Mouse (Mus musculus) heart, postnatal 0 days (tissue): ENCODE results near the gene Ssmem1. TPM values are rescaled to one million over a fixed set of nuclear protein-coding genes. Genes with fewer than 3 reads are reported as not detected.

Experiments used
- ATAC-seq: fragments of 200-750 bp; cut with Nextera tagmentation; 2 replicates; pipeline ENCODE4 v1.8.0; 2017; ENCODE audit warnings: low read depth, moderate number of reproducible peaks, moderate library complexity; ENCODE audit not compliant: insufficient read depth
- DNase-seq: peaks from one replicate; pipeline ENCODE4 v3.0.0-alpha.2; 2016; ENCODE audit warnings: low spot score
- H3K27ac ChIP-seq: fragments of 300-500 bp; sonication (generic); 2 replicates; pipeline ENCODE4 v1.5.1; 2014; ENCODE audit warnings: low read depth, mild to moderate bottlenecking
- H3K27me3 ChIP-seq: fragments of 300-500 bp; sonication (generic); 2 replicates; pipeline ENCODE4 v1.6.1; 2014; ENCODE audit warnings: low read length, mixed read lengths; ENCODE audit not compliant: control insufficient read depth, insufficient read depth
- H3K36me3 ChIP-seq: fragments of 300-500 bp; sonication (generic); replicated peaks from 2 replicates; pipeline ENCODE4 v1.6.1; 2014; ENCODE audit warnings: low read length, mixed read lengths; ENCODE audit not compliant: control insufficient read depth, insufficient read depth
- H3K4me1 ChIP-seq: fragments of 300-500 bp; sonication (generic); 2 replicates; pipeline ENCODE4 v1.6.1; 2014; ENCODE audit warnings: antibody characterized with exemption; ENCODE audit not compliant: control insufficient read depth, insufficient read depth
- H3K4me2 ChIP-seq: fragments of 300-500 bp; sonication (generic); 2 replicates; pipeline ENCODE4 v1.6.1; 2014; ENCODE audit warnings: low read depth, mild to moderate bottlenecking, low read length, moderate library complexity
- H3K4me3 ChIP-seq: fragments of 300-500 bp; sonication (generic); 2 replicates; pipeline ENCODE4 v1.5.1; 2014; ENCODE audit warnings: low read depth, low read length
- H3K9ac ChIP-seq: fragments of 300-500 bp; sonication (generic); replicated peaks from 2 replicates; pipeline ENCODE4 v1.6.1; 2014; ENCODE audit warnings: low read depth, low read length, mixed read lengths
- H3K9me3 ChIP-seq: fragments of 300-500 bp; sonication (generic); replicated peaks from 2 replicates; pipeline ENCODE4 v1.6.1; 2016; ENCODE audit warnings: low read length; ENCODE audit not compliant: control insufficient read depth
- CTCF ChIP-seq: IDR thresholded peaks from 2 replicates; pipeline ENCODE4 v1.5.1; 2016; ENCODE audit warnings: antibody characterized with exemption, control low read depth, low read depth
- EP300 ChIP-seq: IDR thresholded peaks from 2 replicates; pipeline ENCODE4 v1.6.1; 2016; ENCODE audit warnings: antibody characterized with exemption, low read depth
- WGBS: fragments of 180-500 bp; shearing (Covaris S2); extraction: QIAGEN DNeasy Blood & Tissue Kit; methylation state at CpG from one replicate; pipeline ENCODE4 v1.1.7; 2014; 5-methylcytosine and 5-hydroxymethylcytosine counted together
- polyA plus RNA-seq: library from polyadenylated mRNA; unstranded; fragments of >200 nt; fragmentation: Nextera tagmentation; extraction: Ambion mirVana; gene quantifications from 2 replicates; pipeline ENCODE4 v1.2.1, GENCODE M21; 2015
- total RNA-seq: library from RNA; depleted of rRNA; stranded (reverse); fragments of >200 nt; gene quantifications from 2 replicates; pipeline ENCODE4 v1.2.3, GENCODE M21; 2014; ENCODE audit warnings: low replicate concordance; rRNA removed

Ssmem1 gene
- total RNA-seq (not detected in 2 replicates), polyA plus RNA-seq (0.08 TPM in 1 of 2 replicates, not detected in the other)

DNA sequence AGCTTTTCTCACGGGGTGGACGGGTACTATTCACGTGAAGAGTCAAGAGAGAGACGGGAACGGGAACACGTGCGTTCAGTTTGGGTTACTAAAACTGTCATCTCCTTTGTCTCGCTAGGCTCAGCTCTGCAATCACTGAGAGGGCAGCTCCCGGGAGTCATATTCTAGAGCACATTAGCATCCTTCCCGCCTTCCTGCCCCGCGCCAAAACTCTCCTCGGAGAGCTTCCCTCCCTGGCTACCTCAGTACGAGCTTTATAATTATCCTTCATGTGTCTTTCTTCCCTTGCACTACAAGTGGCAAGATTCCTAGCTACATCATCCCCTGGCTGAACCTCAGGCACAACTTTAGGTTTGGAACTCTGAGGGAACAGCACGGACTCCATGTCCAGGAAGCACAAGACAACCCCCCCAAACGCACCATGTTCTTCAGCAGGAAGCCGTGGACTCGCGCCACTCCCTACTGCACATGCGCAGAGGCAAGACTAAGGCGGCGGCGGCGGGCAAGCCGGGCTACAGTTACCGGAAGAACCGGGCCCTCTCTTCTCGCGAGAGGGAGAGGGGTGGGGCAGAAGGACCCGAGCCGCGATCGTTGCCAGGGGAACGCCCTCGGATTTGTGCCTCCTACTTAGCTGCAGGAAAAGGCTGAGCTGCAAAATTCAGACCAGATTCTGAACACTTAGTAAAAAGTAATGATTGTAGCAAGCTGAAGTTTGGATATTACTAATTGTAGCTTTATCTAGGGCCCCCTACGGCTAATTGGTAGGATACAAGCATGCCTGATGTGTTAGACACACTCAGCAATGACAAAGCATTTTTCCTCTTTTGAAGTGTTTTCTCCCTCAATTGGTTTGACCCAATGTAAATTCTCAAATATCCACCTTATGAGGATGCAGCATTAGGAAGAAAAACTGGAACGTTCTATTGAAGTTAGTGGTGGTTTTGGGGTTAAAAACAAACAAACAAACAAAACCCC, at the start of gene Ssmem1, which contains the start of gene Tmem209:
Gene Ssmem1, plus strand, starts transcription at position 585 of the 975 bp plus-strand sequence.
Gene Tmem209, minus strand, starts transcription at position 519 of the 975 bp plus-strand sequence.
- no peaks in the 10 kb centered on the region for H3K9me3 ChIP-seq
- H3K27me3 ChIP-seq = no peaks in the 10 kb centered on the region
- peak within 1 kb of the TSS; percentile 63 for H3K4me2 ChIP-seq
- DNase-seq = peak; percentile 99
- peak within 1 kb of the TSS; percentile 57 for H3K4me3 ChIP-seq
- H3K36me3 ChIP-seq = peaks cover 21% of the 10 kb centered on the region
- no peak for TF ChIP-seq CTCF
- peak; percentile 97 for TF ChIP-seq EP300
- WGBS = under 1% methylated on average over 37 of the region's 37 CpGs
- H3K27ac ChIP-seq = peak within 1 kb of the TSS; percentile 93
- peak within 1 kb of the TSS; percentile 60 for H3K9ac ChIP-seq
- peak; percentile 100 for ATAC-seq
- H3K4me1 ChIP-seq = peaks cover 9% of the 10 kb centered on the region

DNA sequence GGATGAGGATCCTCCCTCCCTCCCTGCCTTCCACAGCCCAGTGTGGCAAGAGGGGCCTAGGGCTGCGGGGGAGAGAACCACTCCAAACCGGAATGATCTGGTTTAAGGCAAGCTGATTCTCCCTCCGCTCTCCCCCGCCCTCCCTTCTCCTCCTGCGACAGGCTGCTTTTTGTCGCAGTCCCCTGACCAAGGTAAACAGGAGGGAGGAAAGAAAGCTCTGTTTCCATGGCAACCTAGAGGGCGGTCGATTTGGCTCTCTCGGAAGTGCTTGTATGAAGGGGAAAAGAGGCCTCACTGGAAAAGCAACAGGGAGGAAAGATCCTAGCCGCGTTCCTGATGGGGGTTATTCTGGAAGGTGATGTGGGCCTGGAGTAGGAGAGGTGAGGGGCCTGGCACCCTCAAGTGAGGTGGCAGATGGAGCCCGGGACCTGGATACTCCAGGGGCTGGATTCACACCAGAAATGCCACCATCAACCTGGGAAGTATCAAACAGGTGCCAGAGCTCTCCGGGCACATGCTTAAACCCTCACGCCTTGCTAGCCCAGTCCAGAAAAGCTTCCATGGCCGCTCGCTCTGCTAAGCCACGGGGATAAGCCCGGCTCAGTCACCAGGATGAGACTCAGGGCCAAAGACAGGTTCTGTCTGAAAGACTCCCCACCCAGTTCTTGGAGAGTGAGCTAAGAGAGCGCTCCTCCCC, 48.8 kb upstream of the Ssmem1 start:
- Histone ChIP-seq H3K4me1 (peaks cover 16% of the 10 kb centered on the region), H3K36me3 (no peaks in the 10 kb centered on the region)

DNA sequence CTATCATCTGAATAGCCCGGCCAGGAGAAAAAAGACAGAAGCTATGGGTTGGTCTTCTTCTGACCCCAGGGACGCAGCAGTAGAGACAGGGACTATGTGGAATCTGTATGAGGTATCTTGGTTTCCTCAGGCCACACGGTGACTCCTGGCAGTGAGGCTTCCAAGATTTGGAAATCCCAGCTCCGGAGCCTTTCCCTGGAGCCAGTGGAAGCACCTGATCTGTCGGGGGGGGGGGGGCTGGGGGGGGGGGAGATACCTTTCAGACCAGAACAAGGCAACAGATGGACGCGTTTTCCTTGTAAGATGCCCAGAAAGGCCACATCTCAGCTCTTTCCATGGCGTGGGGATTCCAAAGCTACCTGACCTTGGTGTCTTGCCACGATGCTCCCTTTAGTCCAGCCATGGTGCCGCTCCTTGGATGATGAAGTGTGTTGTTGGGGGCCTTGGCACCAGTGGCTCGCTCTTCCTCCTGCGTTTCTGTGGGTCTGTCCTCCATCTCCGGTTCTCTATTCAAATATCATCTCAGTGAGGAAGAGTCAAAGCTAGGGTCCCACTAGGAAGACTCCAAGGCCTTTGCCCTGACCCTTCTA, 47.8 kb upstream of the Ssmem1 start:
- ATAC-seq = no peak
- no peak overlapping the region for H3K4me3 ChIP-seq
- 0 out of 2 replicates have a peak, but pooled peaks cover 3% of the 10 kb centered on the region for H3K27me3 ChIP-seq
- H3K4me1 ChIP-seq = peaks cover 16% of the 10 kb centered on the region
- WGBS = 91% methylated on average over 10 of the region's 13 CpGs
- no peaks in the 10 kb centered on the region for H3K36me3 ChIP-seq
- no peak overlapping the region for H3K4me2 ChIP-seq
- H3K27ac ChIP-seq = no peak overlapping the region
- TF ChIP-seq EP300 = no peak
- TF ChIP-seq CTCF = no peak
- H3K9me3 ChIP-seq = no peaks in the 10 kb centered on the region
- DNase-seq = no peak
- no peak overlapping the region for H3K9ac ChIP-seq

More for the DNA sequence above, 48.8 kb upstream of the Ssmem1 start:
- Histone ChIP-seq H3K9ac (no peak overlapping the region), H3K4me3 (no peak overlapping the region), H3K4me2 (0 out of 2 replicates have a peak overlapping the region, but pooled peaks have one; percentile 9), H3K27me3 (0 out of 2 replicates have a peak, but pooled peaks cover 3% of the 10 kb centered on the region), H3K9me3 (no peaks in the 10 kb centered on the region), H3K27ac (peak overlapping the region; percentile 66)
- ATAC-seq (peak; percentile 66), DNase-seq (peak; percentile 76)
- TF ChIP-seq CTCF (no peak), EP300 (no peak)
- 38% methylated on average over 19 of the region's 19 CpGs for WGBS

DNA sequence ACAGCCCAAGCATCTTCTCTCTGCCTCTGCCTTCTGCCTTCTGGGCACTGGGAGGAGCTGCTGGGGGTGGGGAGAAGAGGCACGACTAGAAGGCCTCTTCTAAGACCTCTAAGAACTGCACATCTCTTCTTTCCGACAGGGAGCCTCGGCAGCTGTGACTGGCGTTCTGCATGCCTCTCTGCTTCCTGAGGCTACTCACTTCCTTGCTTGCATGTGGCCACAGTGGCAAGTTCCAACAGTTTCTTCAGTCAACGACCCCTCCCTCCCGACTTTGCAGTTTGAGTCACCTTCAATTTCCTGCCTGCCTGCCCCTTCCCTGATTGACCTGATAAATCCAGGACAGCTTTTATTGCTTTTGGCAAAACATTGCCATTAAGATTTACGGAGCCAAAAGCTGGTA, 46.8 kb upstream of the Ssmem1 start:
- Histone ChIP-seq H3K4me3 (no peak overlapping the region), H3K4me2 (no peak overlapping the region), H3K9me3 (no peaks in the 10 kb centered on the region), H3K27me3 (0 out of 2 replicates have a peak, but pooled peaks cover 3% of the 10 kb centered on the region), H3K27ac (no peak overlapping the region), H3K4me1 (peaks cover 12% of the 10 kb centered on the region), H3K9ac (no peak overlapping the region), H3K36me3 (no peaks in the 10 kb centered on the region)
- 41% methylated on average over 7 of the region's 7 CpGs for WGBS
- DNase-seq (no peak), ATAC-seq (no peak)
- TF ChIP-seq CTCF (no peak), EP300 (no peak)

DNA sequence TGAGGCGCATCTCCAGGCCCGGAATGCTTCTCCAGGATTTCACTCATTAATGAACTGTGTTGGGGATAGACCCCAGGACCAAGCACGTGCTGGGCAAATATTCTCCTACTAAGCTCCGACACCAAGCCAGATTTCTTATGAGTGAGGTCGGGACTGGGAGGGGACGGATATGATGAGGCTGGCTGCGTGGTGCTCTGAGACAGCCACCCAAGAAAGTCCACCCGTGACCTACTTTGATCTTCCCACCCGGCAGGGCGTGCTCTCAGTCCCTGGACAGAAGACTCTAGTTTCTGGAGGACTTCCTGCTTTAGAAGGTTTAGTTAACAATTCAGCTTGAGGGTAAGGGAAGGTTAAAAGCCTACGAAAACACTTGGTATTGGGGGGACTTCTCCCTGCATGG, 44.1 kb upstream of the Ssmem1 start:
- Histone ChIP-seq H3K4me2 (no peak overlapping the region), H3K36me3 (no peaks in the 10 kb centered on the region), H3K9me3 (no peaks in the 10 kb centered on the region), H3K4me3 (no peak overlapping the region), H3K27me3 (0 out of 2 replicates have a peak, but pooled peaks cover under 1% of the 10 kb centered on the region), H3K9ac (no peak overlapping the region), H3K4me1 (peaks cover 6% of the 10 kb centered on the region; the same call in 1 of the 2 replicates), H3K27ac (no peak overlapping the region)
- DNase-seq (no peak), ATAC-seq (no peak)
- TF ChIP-seq CTCF (no peak), EP300 (no peak)
- 87% methylated on average over 11 of the region's 11 CpGs for WGBS
